Mouse (Mus musculus): ENCODE measurements around the gene Tmprss4. TPM values are rescaled to one million over a fixed set of nuclear protein-coding genes. Genes with fewer than 3 reads are reported as not detected.
A peak's percentile ranks its signal among the peaks of the same experiment; 100 is the strongest.

The Tmprss4 gene
- total and polyA plus RNA-seq, 3 experiments: 0.82 TPM; not detected in 2

- no peaks in the 10 kb centered on the region for H3K36me3 ChIP-seq (ENCODE audit: control insufficient read depth, insufficient read depth, low read length)
- H3K79me2 ChIP-seq (replicated peaks; ENCODE audit: control insufficient read depth, insufficient read depth, low read length): no peaks in the 10 kb centered on the region
- H3K27ac ChIP-seq: peak overlapping the region; percentile 39
- H3K27me3 ChIP-seq (ENCODE audit: control insufficient read depth, insufficient read depth, low read length): no peaks in the 10 kb centered on the region
- H3K4me1 ChIP-seq (ENCODE audit: control insufficient read depth, insufficient read depth, low read length): peaks cover 1% of the 10 kb centered on the region; the same call in 1 of the 2 replicates
- intact Hi-C loops (cut with DNase I): no loop called here
- peak in 1 of 2 experiments; percentile 68 for DNase-seq
- 82% methylated on average over 6 of the region's 6 CpGs for WGBS
- H3K9ac ChIP-seq (ENCODE audit: low read depth, low read length): no peak overlapping the region
- no peak for TF ChIP-seq EP300 (IDR thresholded peaks at IDR 0.05; ENCODE audit: insufficient read depth, low read depth, low read length)
- TF ChIP-seq CTCF (IDR thresholded peaks at IDR 0.05): no peak
- no peak for TF ChIP-seq POLR2A (IDR thresholded peaks at IDR 0.05; ENCODE audit: insufficient read depth, low read depth, low read length)
- no peak overlapping the region for H3K4me3 ChIP-seq
Measured at GRCm38 (mm10) chr9:45246060-45246459, 42.2 kb upstream of the Tmprss4 start.

- H3K79me2 ChIP-seq (replicated peaks; ENCODE audit: control insufficient read depth, insufficient read depth, low read length): no peaks in the 10 kb centered on the region
- no peak overlapping the region for H3K4me3 ChIP-seq
- intact Hi-C loops (cut with DNase I): no loop called here
- H3K4me1 ChIP-seq (ENCODE audit: control insufficient read depth, insufficient read depth, low read length): peaks cover 1% of the 10 kb centered on the region; the same call in 1 of the 2 replicates
- peak; percentile 34; the same call in 1 of the 2 replicates for TF ChIP-seq POLR2A (IDR thresholded peaks at IDR 0.05; ENCODE audit: insufficient read depth, low read depth, low read length)
- TF ChIP-seq CTCF (IDR thresholded peaks at IDR 0.05): no peak
- TF ChIP-seq EP300 (IDR thresholded peaks at IDR 0.05; ENCODE audit: insufficient read depth, low read depth, low read length): no peak
- H3K27me3 ChIP-seq (ENCODE audit: control insufficient read depth, insufficient read depth, low read length): no peaks in the 10 kb centered on the region
- WGBS: 43% methylated on average over 1 of the region's 1 CpGs
- peak overlapping the region; percentile 39 for H3K27ac ChIP-seq
- DNase-seq: no peak
- no peaks in the 10 kb centered on the region for H3K36me3 ChIP-seq (ENCODE audit: control insufficient read depth, insufficient read depth, low read length)
- H3K9ac ChIP-seq (ENCODE audit: low read depth, low read length): no peak overlapping the region
Measured at GRCm38 (mm10) chr9:45245432-45245831, 41.5 kb upstream of the Tmprss4 start.

GRCm38 (mm10) chr9:45241397-45241796 lies 37.5 kb upstream of the Tmprss4 start:
- Histone ChIP-seq H3K36me3 (ENCODE audit: control insufficient read depth, insufficient read depth, low read length) (no peaks in the 10 kb centered on the region), H3K27ac (no peak overlapping the region), H3K4me3 (no peak overlapping the region), H3K4me1 (ENCODE audit: control insufficient read depth, insufficient read depth, low read length) (no peaks in the 10 kb centered on the region), H3K9ac (ENCODE audit: low read depth, low read length) (no peak overlapping the region), H3K27me3 (ENCODE audit: control insufficient read depth, insufficient read depth, low read length) (no peaks in the 10 kb centered on the region), H3K79me2 (replicated peaks; ENCODE audit: control insufficient read depth, insufficient read depth, low read length) (no peaks in the 10 kb centered on the region)
- intact Hi-C loops (cut with DNase I): no loop called here
- TF ChIP-seq POLR2A (IDR thresholded peaks at IDR 0.05; ENCODE audit: insufficient read depth, low read depth, low read length): 0 out of 2 replicates have a peak, but pooled peaks have one; percentile 21
- TF ChIP-seq CTCF (IDR thresholded peaks at IDR 0.05): no peak
- TF ChIP-seq EP300 (IDR thresholded peaks at IDR 0.05; ENCODE audit: insufficient read depth, low read depth, low read length): no peak
- DNase-seq: peak in 1 of 2 experiments; percentile 52
- 64% methylated on average over 5 of the region's 5 CpGs for WGBS

GRCm38 (mm10) chr9:45236744-45237143 lies 32.9 kb upstream of the Tmprss4 start:
- H3K27ac ChIP-seq: no peak overlapping the region
- H3K36me3 ChIP-seq (ENCODE audit: control insufficient read depth, insufficient read depth, low read length): no peaks in the 10 kb centered on the region
- 78% methylated on average over 7 of the region's 7 CpGs for WGBS
- TF ChIP-seq CTCF (IDR thresholded peaks at IDR 0.05) (no peak), POLR2A (IDR thresholded peaks at IDR 0.05; ENCODE audit: insufficient read depth, low read depth, low read length) (no peak), EP300 (IDR thresholded peaks at IDR 0.05; ENCODE audit: insufficient read depth, low read depth, low read length) (no peak)
- DNase-seq: no peak
- no peak overlapping the region for H3K9ac ChIP-seq (ENCODE audit: low read depth, low read length)
- no peak overlapping the region for H3K4me3 ChIP-seq
- H3K4me1 ChIP-seq (ENCODE audit: control insufficient read depth, insufficient read depth, low read length): no peaks in the 10 kb centered on the region
- intact Hi-C loops (cut with DNase I): no loop called here
- H3K27me3 ChIP-seq (ENCODE audit: control insufficient read depth, insufficient read depth, low read length): no peaks in the 10 kb centered on the region
- H3K79me2 ChIP-seq (replicated peaks; ENCODE audit: control insufficient read depth, insufficient read depth, low read length): no peaks in the 10 kb centered on the region

- 51% methylated on average over 6 of the region's 6 CpGs for WGBS
- intact Hi-C loops (cut with DNase I): no loop called here
- no peaks in the 10 kb centered on the region for H3K79me2 ChIP-seq (replicated peaks; ENCODE audit: control insufficient read depth, insufficient read depth, low read length)
Measured at GRCm38 (mm10) chr9:45235668-45236227, 31.9 kb upstream of the Tmprss4 start.

GRCm38 (mm10) chr9:45229359-45229758 lies 25.5 kb upstream of the Tmprss4 start:
- Histone ChIP-seq H3K27me3 (ENCODE audit: control insufficient read depth, insufficient read depth, low read length) (no peaks in the 10 kb centered on the region), H3K9ac (ENCODE audit: low read depth, low read length) (no peak overlapping the region), H3K79me2 (replicated peaks; ENCODE audit: control insufficient read depth, insufficient read depth, low read length) (no peaks in the 10 kb centered on the region), H3K4me1 (ENCODE audit: control insufficient read depth, insufficient read depth, low read length) (no peaks in the 10 kb centered on the region), H3K27ac (no peak overlapping the region), H3K4me3 (no peak overlapping the region), H3K36me3 (ENCODE audit: control insufficient read depth, insufficient read depth, low read length) (no peaks in the 10 kb centered on the region)
- intact Hi-C loops (cut with DNase I): no loop called here
- TF ChIP-seq POLR2A (IDR thresholded peaks at IDR 0.05; ENCODE audit: insufficient read depth, low read depth, low read length): no peak
- no peak for TF ChIP-seq EP300 (IDR thresholded peaks at IDR 0.05; ENCODE audit: insufficient read depth, low read depth, low read length)
- TF ChIP-seq CTCF (IDR thresholded peaks at IDR 0.05): no peak
- DNase-seq: no peak
- 64% methylated on average over 8 of the region's 8 CpGs for WGBS

More at GRCm38 (mm10) chr9:45235668-45236227, 31.9 kb upstream of the Tmprss4 start:
- DNase-seq: no peak
- H3K4me3 ChIP-seq: no peak overlapping the region
- TF ChIP-seq CTCF (IDR thresholded peaks at IDR 0.05) (no peak), POLR2A (IDR thresholded peaks at IDR 0.05; ENCODE audit: insufficient read depth, low read depth, low read length) (no peak), EP300 (IDR thresholded peaks at IDR 0.05; ENCODE audit: insufficient read depth, low read depth, low read length) (no peak)
- H3K36me3 ChIP-seq (ENCODE audit: control insufficient read depth, insufficient read depth, low read length): no peaks in the 10 kb centered on the region
- no peaks in the 10 kb centered on the region for H3K27me3 ChIP-seq (ENCODE audit: control insufficient read depth, insufficient read depth, low read length)
- H3K9ac ChIP-seq (ENCODE audit: low read depth, low read length): no peak overlapping the region
- no peaks in the 10 kb centered on the region for H3K4me1 ChIP-seq (ENCODE audit: control insufficient read depth, insufficient read depth, low read length)
- H3K27ac ChIP-seq: no peak overlapping the region

Data from heart, adult 2 months (tissue).